Mouse (Mus musculus) CH12.LX (cell line): Measurements from ENCODE around the gene Ccser1. TPM values are rescaled to one million over a fixed set of nuclear protein-coding genes. Genes with fewer than 3 reads are reported as not detected.

Experiments used
- DNase-seq: peaks from one replicate; pipeline ENCODE4 v3.0.0-alpha.2; 2013; ENCODE audit errors: extremely low read depth
- H3K27ac ChIP-seq: 2 replicates; pipeline ENCODE4 v1.5.1; 2012; ENCODE audit warnings: low read depth, mild to moderate bottlenecking, control low read depth, moderate library complexity; ENCODE audit not compliant: insufficient read depth
- H3K27me3 ChIP-seq: replicated peaks from 2 replicates; pipeline ENCODE3; 2012; ENCODE audit warnings: inconsistent platforms
- H3K36me3 ChIP-seq, 2 experiments: replicated peaks in 1 of 2; 2 replicates each; pipeline versions ENCODE3 to v1.6.1; 2012; ENCODE audit warnings: inconsistent platforms in 1 of 2, low read length in 1 of 2, mild to moderate bottlenecking in 1 of 2, mixed read lengths in 1 of 2, moderate library complexity in 1 of 2; ENCODE audit not compliant: control insufficient read depth in 1 of 2, insufficient read depth in 1 of 2
- H3K4me1 ChIP-seq, 2 experiments: 2 replicates each; pipeline ENCODE4 v1.6.1; 2012; ENCODE audit warnings: inconsistent platforms in 1 of 2, moderate library complexity in 1 of 2; ENCODE audit not compliant: insufficient read depth in 2 of 2, control insufficient read depth in 1 of 2
- H3K4me2 ChIP-seq: 2 replicates; pipeline ENCODE4 v1.6.1; 2012; ENCODE audit warnings: low read depth, mild to moderate bottlenecking, control low read depth; ENCODE audit not compliant: poor library complexity, insufficient read depth, severe bottlenecking
- H3K4me3 ChIP-seq, 3 experiments: fragments of 150-350 bp in 1 of 3; sonication (generic) in 1 of 3; replicated peaks in 1 of 3; 2 replicates each; pipeline versions ENCODE3 to v1.5.1; 2011 to 2012; ENCODE audit warnings: low read depth in 2 of 3, low read length in 2 of 3, mild to moderate bottlenecking in 2 of 3, moderate library complexity in 2 of 3, control low read depth in 1 of 3, improper control_type of control experiment in 1 of 3, inconsistent platforms in 1 of 3, mixed read lengths in 1 of 3; ENCODE audit not compliant: poor library complexity in 1 of 3
- H3K79me2 ChIP-seq: replicated peaks from 2 replicates; pipeline ENCODE4 v1.6.1; 2012; ENCODE audit warnings: mild to moderate bottlenecking, moderate library complexity; ENCODE audit not compliant: control insufficient read depth, poor library complexity, insufficient read depth, severe bottlenecking; ENCODE audit errors: extremely low read depth
- H3K9ac ChIP-seq: 2 replicates; pipeline ENCODE4 v1.6.1; 2012; ENCODE audit warnings: low read depth, mild to moderate bottlenecking, control low read depth, moderate library complexity; ENCODE audit not compliant: insufficient read depth
- H3K9me3 ChIP-seq: replicated peaks from 2 replicates; pipeline ENCODE3; 2012; ENCODE audit warnings: low read length, inconsistent platforms, mixed read lengths
- BHLHE40 ChIP-seq: IDR thresholded peaks from 2 replicates; pipeline ENCODE4 v1.6.1; 2011; ENCODE audit warnings: mild to moderate bottlenecking, low read depth, low read length, improper control_type of control experiment
- CHD2 ChIP-seq: IDR thresholded peaks from 2 replicates; pipeline ENCODE4 v1.6.1; 2011; ENCODE audit warnings: low read length, improper control_type of control experiment
- E2F4 ChIP-seq: IDR thresholded peaks from 2 replicates; pipeline ENCODE4 v1.6.1; 2011; ENCODE audit warnings: low read depth, low read length, improper control_type of control experiment; ENCODE audit not compliant: insufficient replicate concordance
- ETS1 ChIP-seq: conservative IDR thresholded peaks from 2 replicates; pipeline ENCODE4 v1.6.1; 2012; ENCODE audit warnings: low read depth, mild to moderate bottlenecking, inconsistent platforms, low read length, improper control_type of control experiment, moderate library complexity
- HCFC1 ChIP-seq: IDR thresholded peaks from 2 replicates; pipeline ENCODE4 v1.6.1; 2012; ENCODE audit warnings: low read depth, mild to moderate bottlenecking, inconsistent platforms, low read length, improper control_type of control experiment
- JUN ChIP-seq: IDR thresholded peaks from 2 replicates; pipeline ENCODE4 v1.6.1; 2011; ENCODE audit warnings: low read depth, mild to moderate bottlenecking, low read length, improper control_type of control experiment, moderate library complexity; ENCODE audit not compliant: insufficient read depth
- JUND ChIP-seq: conservative IDR thresholded peaks from 2 replicates; pipeline ENCODE4 v1.6.1; 2011; ENCODE audit warnings: low read depth, low read length, improper control_type of control experiment
- KAT2A ChIP-seq: IDR thresholded peaks from 2 replicates; pipeline ENCODE4 v1.6.1; 2012; ENCODE audit warnings: low read length, improper control_type of control experiment, inconsistent platforms; ENCODE audit not compliant: insufficient replicate concordance
- MAFK ChIP-seq: IDR thresholded peaks from 2 replicates; pipeline ENCODE4 v1.6.1; 2011; ENCODE audit warnings: low read length, improper control_type of control experiment; ENCODE audit not compliant: insufficient replicate concordance
- MAX ChIP-seq: IDR thresholded peaks from 2 replicates; pipeline ENCODE4 v1.6.1; 2011; ENCODE audit warnings: low read length, improper control_type of control experiment
- MEF2A ChIP-seq: IDR thresholded peaks from 2 replicates; pipeline ENCODE4 v1.6.1; 2014; ENCODE audit warnings: low read depth, mild to moderate bottlenecking, inconsistent platforms, low read length, improper control_type of control experiment, borderline replicate concordance
- MXI1 ChIP-seq: IDR thresholded peaks from 2 replicates; pipeline ENCODE4 v1.6.1; 2011; ENCODE audit warnings: mild to moderate bottlenecking, low read depth, low read length, improper control_type of control experiment
- NELFE ChIP-seq: IDR thresholded peaks from 2 replicates; pipeline ENCODE4 v1.6.1; 2011; ENCODE audit warnings: low read depth, low read length, improper control_type of control experiment
- POLR2A ChIP-seq: IDR thresholded peaks from 2 replicates; pipeline ENCODE4 v1.6.1; 2011; ENCODE audit warnings: low read depth, mild to moderate bottlenecking, improper control_type of control experiment, low read length
- POLR2AphosphoS2 ChIP-seq: IDR thresholded peaks from 2 replicates; pipeline ENCODE4 v1.6.1; 2011; ENCODE audit warnings: low read depth, low read length, improper control_type of control experiment
- RAD21 ChIP-seq: IDR thresholded peaks from 2 replicates; pipeline ENCODE4 v1.6.1; 2011; ENCODE audit warnings: low read depth, mild to moderate bottlenecking, low read length, improper control_type of control experiment, moderate library complexity
- SIN3A ChIP-seq: IDR thresholded peaks from 2 replicates; pipeline ENCODE4 v1.6.1; 2012; ENCODE audit warnings: low read length, improper control_type of control experiment, inconsistent platforms
- SMC3 ChIP-seq: IDR thresholded peaks from 2 replicates; pipeline ENCODE4 v1.6.1; 2011; ENCODE audit warnings: low read depth, low read length, improper control_type of control experiment
- TBP ChIP-seq: conservative IDR thresholded peaks from 2 replicates; pipeline ENCODE4 v1.6.1; 2011; ENCODE audit warnings: low read depth, low read length, improper control_type of control experiment
- USF1 ChIP-seq: IDR thresholded peaks from 2 replicates; pipeline ENCODE4 v1.6.1; 2014; ENCODE audit warnings: low read depth, mild to moderate bottlenecking, inconsistent platforms, low read length, improper control_type of control experiment
- ZKSCAN1 ChIP-seq: IDR thresholded peaks from 2 replicates; pipeline ENCODE4 v1.6.1; 2012; ENCODE audit warnings: low read depth, inconsistent platforms, low read length, improper control_type of control experiment, borderline replicate concordance
- ZMIZ1 ChIP-seq: IDR thresholded peaks from 2 replicates; pipeline ENCODE4 v1.6.1; 2012; ENCODE audit warnings: low read depth, mild to moderate bottlenecking, inconsistent platforms, low read length, improper control_type of control experiment
- ZNF384 ChIP-seq: IDR thresholded peaks from 2 replicates; pipeline ENCODE4 v1.6.1; 2012; ENCODE audit warnings: low read depth, low read length, improper control_type of control experiment, inconsistent platforms
- dilution Hi-C: fragments of 300-500 bp; cut with MboI; formaldehyde crosslinking; loops from 2 replicates; pipeline ENCODE4 v1.14.3; 2020; ENCODE audit warnings: low sequenced_read_pairs; ENCODE audit not compliant: extremely low pct_unique_long_range_greater_than_20kb, extremely low pct_ligation_motif_present
- in situ Hi-C: fragments of 300-500 bp; cut with MboI; formaldehyde crosslinking; loops from 3 replicates; pipeline ENCODE4 v1.14.3; 2019; ENCODE audit warnings: low sequenced_read_pairs, low pct_ligation_motif_present, low pct_unique_long_range_greater_than_20kb, mixed read lengths
- polyA plus RNA-seq: library from polyadenylated mRNA; unstranded; fragments of >175 nt; gene quantifications from 2 replicates; pipeline ENCODE4 v1.2.1, GENCODE M21; 2012; ENCODE audit warnings: low read depth; ENCODE audit not compliant: insufficient read length
- total RNA-seq, 2 experiments: library from RNA; depleted of rRNA; stranded (reverse); fragments of 300-350 nt in 1 of 2; fragments of >200 nt in 1 of 2; gene quantifications; 2 replicates each; pipeline ENCODE4 v1.2.3; 2012 to 2014

The Ccser1 gene
- total and polyA plus RNA-seq, 3 experiments, result not detected

- TF ChIP-seq POLR2A, result no peak
- dilution Hi-C loops (no loop called here), in situ Hi-C loops (no loop called here)
- H3K4me3 ChIP-seq, result no peak overlapping the region
- peaks cover 34% of the 10 kb centered on the region for H3K9me3 ChIP-seq
- no peak overlapping the region for H3K27ac ChIP-seq
- no peak overlapping the region for H3K4me2 ChIP-seq
- no peaks in the 10 kb centered on the region for H3K4me1 ChIP-seq
- no peaks in the 10 kb centered on the region for H3K36me3 ChIP-seq
- no peaks in the 10 kb centered on the region for H3K79me2 ChIP-seq
- no peak overlapping the region for H3K9ac ChIP-seq
- DNase-seq, result no peak
- H3K27me3 ChIP-seq, result no peaks in the 10 kb centered on the region
These were observed 43.4 kb downstream of the Ccser1 start for GRCm38 (mm10) chr6:61223563-61223962.

- H3K4me3 ChIP-seq, result no peak overlapping the region
- in situ Hi-C loops, result no loop called here
These were observed 45.2 kb downstream of the Ccser1 start for GRCm38 (mm10) chr6:61225302-61225701.

GRCm38 (mm10) chr6:61230058-61230718 is 50.1 kb downstream of the Ccser1 start:
- Histone ChIP-seq H3K4me1 (no peaks in the 10 kb centered on the region), H3K27me3 (no peaks in the 10 kb centered on the region), H3K4me2 (no peak overlapping the region), H3K27ac (no peak overlapping the region), H3K4me3 (no peak overlapping the region), H3K9ac (no peak overlapping the region), H3K36me3 (no peaks in the 10 kb centered on the region), H3K9me3 (peaks cover 52% of the 10 kb centered on the region), H3K79me2 (no peaks in the 10 kb centered on the region)
- in situ Hi-C loops (no loop called here), dilution Hi-C loops (no loop called here)
- TF ChIP-seq JUND, result no peak
- TF ChIP-seq BHLHE40, result no peak
- TF ChIP-seq TBP, result no peak
- DNase-seq, result no peak

More at GRCm38 (mm10) chr6:61225302-61225701, 45.2 kb downstream of the Ccser1 start:
- H3K27ac ChIP-seq, result no peak overlapping the region
- H3K79me2 ChIP-seq, result no peaks in the 10 kb centered on the region
- no peak overlapping the region for H3K9ac ChIP-seq
- no peak for DNase-seq
- dilution Hi-C loops, result no loop called here
- H3K4me1 ChIP-seq, result no peaks in the 10 kb centered on the region
- no peak overlapping the region for H3K4me2 ChIP-seq
- no peaks in the 10 kb centered on the region for H3K27me3 ChIP-seq
- TF ChIP-seq MAFK, result no peak
- TF ChIP-seq MAX, result no peak
- no peak for TF ChIP-seq ETS1
- TF ChIP-seq ZNF384, result no peak
- no peak for TF ChIP-seq MEF2A
- no peak for TF ChIP-seq MXI1
- no peak for TF ChIP-seq JUN
- no peak for TF ChIP-seq SMC3
- TF ChIP-seq RAD21, result no peak
- TF ChIP-seq HCFC1, result no peak
- no peak for TF ChIP-seq CHD2
- no peak for TF ChIP-seq USF1
- no peak for TF ChIP-seq POLR2AphosphoS2
- no peak for TF ChIP-seq BHLHE40
- no peak for TF ChIP-seq ZKSCAN1
- TF ChIP-seq NELFE, result no peak
- no peak for TF ChIP-seq E2F4
- no peak for TF ChIP-seq SIN3A
- TF ChIP-seq ZMIZ1, result no peak
- TF ChIP-seq KAT2A, result no peak
- TF ChIP-seq, all 38 proteins: peak for 0
- peaks cover 35% of the 10 kb centered on the region for H3K9me3 ChIP-seq
- H3K36me3 ChIP-seq, result no peaks in the 10 kb centered on the region
